Comparison of ENCODE assay signal across 7 mouse cellular contexts in the genomic region with DNA sequence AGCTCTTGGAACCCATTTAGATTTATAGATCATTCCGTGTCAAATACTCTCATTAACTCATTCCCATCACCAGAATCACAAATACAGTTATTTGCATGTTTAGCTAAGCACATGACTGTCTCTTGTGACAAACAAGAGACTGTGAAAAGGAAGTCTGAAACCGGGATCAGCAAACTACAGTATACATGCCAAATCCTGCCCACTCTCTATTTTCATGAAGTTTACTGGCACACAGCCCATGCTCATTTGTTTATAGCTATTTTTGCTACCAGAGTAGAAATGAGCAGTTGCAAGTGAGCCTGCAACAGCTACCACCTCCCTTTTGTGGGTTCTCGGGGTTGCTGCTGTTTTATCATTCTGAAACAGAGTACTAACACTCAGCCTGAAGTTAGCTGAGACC. TPM values are rescaled to one million over a fixed set of nuclear protein-coding genes. Genes with fewer than 3 reads are reported as not detected.
DNase-seq lines count a peak whose midpoint lies in the region; ATAC-seq lines count a peak whose summit lies in the region.

No protein-coding gene starts in this region.

- DNase-seq in kidney, postnatal 36 days, result peak; percentile 19 to 44
- no peak for DNase-seq in kidney, adult 11 months
- peak; percentile 20 to 25 for DNase-seq in frontal cortex, postnatal 10 days (ENCODE audit: low spot score in 2 of 2)
- DNase-seq in layer of hippocampus, adult 9-11 months, result peak; percentile 79
- DNase-seq in right cerebral cortex, postnatal 10 days (ENCODE audit: low spot score in 2 of 2), result peak; percentile 61 to 73
- no peak for DNase-seq in B cell, adult 2 months

- ATAC-seq in megakaryocyte, adult 5-6 weeks (ENCODE audit: poor library complexity, severe bottlenecking), result no peak

RNA-seq across cellular contexts. Expression of a gene that starts 36.8 kb away (rescaled TPM):
- total RNA-seq in megakaryocyte, adult 5-6 weeks (2015), result 58.6 and 64.1 TPM in 2 replicates
- 29.9 and 57.6 TPM in 2 replicates for total RNA-seq in megakaryocyte, adult 5-6 weeks (2017)

Comparison
In these comparisons a context has a peak if more than half of its experiments do, and no peak if none do; other contexts are left out.
1. DNase-seq: peak in kidney, postnatal 36 days (2 of 2), frontal cortex, postnatal 10 days (2 of 2), layer of hippocampus, adult 9-11 months (single experiment) and right cerebral cortex, postnatal 10 days (2 of 2); none in kidney, adult 11 months (single experiment) and B cell, adult 2 months (0 of 2).